Mouse (Mus musculus) macrophage (primary cell): ENCODE data around the gene Klhl23. TPM values are rescaled to one million over a fixed set of nuclear protein-coding genes. Genes with fewer than 3 reads are reported as not detected.
"Not testable (repeated sequence)": the region's sequence is repeated elsewhere in the genome, so short reads cannot be mapped to it uniquely, and the experiment has no call there.

Experiments used
- H3K27ac ChIP-seq: fragments of 350-480 bp; formaldehyde crosslinking; 2 replicates; pipeline ENCODE4 v1.9.0; 2021
- H3K36me3 ChIP-seq: fragments of 350-480 bp; formaldehyde crosslinking; 2 replicates; pipeline ENCODE4 v1.9.0; 2021; ENCODE audit errors: inconsistent target
- H3K4me3 ChIP-seq: fragments of 350-480 bp; formaldehyde crosslinking; 2 replicates; pipeline ENCODE4 v1.9.0; 2021; ENCODE audit errors: inconsistent target
- H3K79me2 ChIP-seq: fragments of 350-480 bp; formaldehyde crosslinking; 2 replicates; pipeline ENCODE4 v1.9.0; 2021; ENCODE audit errors: inconsistent target
- WGBS: methylation state at CpG from one replicate; pipeline ENCODE4 v1.1.7; 2026; ENCODE audit warnings: inconsistent platforms; ENCODE audit not compliant: missing documents; 5-methylcytosine and 5-hydroxymethylcytosine counted together
- polyA plus RNA-seq: library from polyadenylated mRNA; stranded (reverse); fragments of 250-400 nt; gene quantifications from 3 replicates; pipeline ENCODE4 v1.2.4, GENCODE M21; 2018; ENCODE audit warnings: inconsistent platforms
- total RNA-seq, 78 experiments: library from RNA; depleted of rRNA; stranded (reverse); fragments of 250-400 nt; gene quantifications; 1 replicate in 9 of 78; 2 replicates in 24 of 78; 3 replicates in 43 of 78; 4 replicates in 2 of 78; pipeline ENCODE4 v1.2.4; 2018; ENCODE audit warnings: inconsistent platforms in 56 of 78

Gene Klhl23
- total RNA-seq (2018; cell fraction: chromatin; rRNA removed) = 1 to 10 TPM in 6 of 26 experiments, under 1 TPM in 15, not detected in 5; 0.17 to 4.3 (median 0.51) TPM
- 1 to 10 TPM in 2 of 26 experiments, under 1 TPM in 23, not detected in 1; 0.06 to 1.2 (median 0.29) TPM for total RNA-seq (2018; cell fraction: cytosol; rRNA removed)
- total RNA-seq (2018; cell fraction: nucleus; rRNA removed) = 1 to 10 TPM in 4 of 26 experiments, under 1 TPM in 20, not detected in 2; 0.06 to 3.4 (median 0.40) TPM
- polyA plus RNA-seq = 0.16 to 2.4 TPM (median 0.76 TPM) in 3 replicates

- H3K27ac ChIP-seq = no peak within 1 kb of the TSS
These were observed at the start of gene Klhl23 for GRCm38 (mm10) chr2:69821711-69822110. Gene Klhl23 (plus strand): TSS chr2:69821944.

GRCm38 (mm10) chr2:69773331-69773730 is 48.4 kb upstream of the Klhl23 start:
- Histone ChIP-seq H3K27ac (no peak overlapping the region), H3K4me3 (no peak overlapping the region), H3K79me2 (no peaks in the 10 kb centered on the region), H3K36me3 (no peaks in the 10 kb centered on the region)
- 93% methylated on average over 3 of the region's 3 CpGs for WGBS

More at GRCm38 (mm10) chr2:69821711-69822110, at the start of gene Klhl23:
- WGBS = 19% methylated on average over 8 of the region's 8 CpGs
- Histone ChIP-seq H3K79me2 (no peaks in the 10 kb centered on the region), H3K4me3 (peak within 1 kb of the TSS; percentile 31), H3K36me3 (no peaks in the 10 kb centered on the region)

GRCm38 (mm10) chr2:69777985-69778835 is 43.5 kb upstream of the Klhl23 start:
- no peaks in the 10 kb centered on the region for H3K36me3 ChIP-seq
- peak overlapping the region; percentile 62 for H3K27ac ChIP-seq
- no peaks in the 10 kb centered on the region for H3K79me2 ChIP-seq
- WGBS = 12% methylated on average over 7 of the region's 7 CpGs
- H3K4me3 ChIP-seq = peak overlapping the region; percentile 3; the same call in 1 of the 2 replicates

- H3K27ac ChIP-seq = peak overlapping the region; percentile 62; the same call in 1 of the 2 replicates
- no peaks in the 10 kb centered on the region for H3K36me3 ChIP-seq
- no peak overlapping the region for H3K4me3 ChIP-seq
- 61% methylated on average over 5 of the region's 5 CpGs for WGBS
- H3K79me2 ChIP-seq = no peaks in the 10 kb centered on the region
These were observed 42.9 kb upstream of the Klhl23 start for GRCm38 (mm10) chr2:69778836-69779177.

GRCm38 (mm10) chr2:69788974-69789373 is 32.8 kb upstream of the Klhl23 start:
- Histone ChIP-seq H3K27ac (no peak overlapping the region), H3K79me2 (peaks cover 6% of the 10 kb centered on the region; the same call in 1 of the 2 replicates), H3K36me3 (peaks cover 18% of the 10 kb centered on the region), H3K4me3 (peak overlapping the region; percentile 66)
- WGBS = 38% methylated on average over 7 of the region's 9 CpGs

- Histone ChIP-seq H3K36me3 (peaks cover 24% of the 10 kb centered on the region), H3K79me2 (peaks cover 6% of the 10 kb centered on the region; the same call in 1 of the 2 replicates), H3K27ac (peak within 1 kb of the TSS; percentile 19), H3K4me3 (peak within 1 kb of the TSS; percentile 66)
- 1% methylated on average over 48 of the region's 48 CpGs for WGBS
These were observed 32.2 kb upstream of the Klhl23 start, which contains the start of the genes Ccdc173 and Phospho2 for GRCm38 (mm10) chr2:69789429-69790069. Gene Ccdc173 (minus strand): TSS chr2:69789575. Gene Phospho2 (plus strand): TSS chr2:69789623.

- peaks cover 6% of the 10 kb centered on the region; the same call in 1 of the 2 replicates for H3K79me2 ChIP-seq
- H3K27ac ChIP-seq = peak overlapping the region; percentile 19
- peak overlapping the region; percentile 66 for H3K4me3 ChIP-seq
- WGBS = 5% methylated on average over 10 of the region's 10 CpGs
- peaks cover 30% of the 10 kb centered on the region for H3K36me3 ChIP-seq
These were observed 31.5 kb upstream of the Klhl23 start for GRCm38 (mm10) chr2:69790285-69790684.

- 71% methylated on average over 3 of the region's 4 CpGs for WGBS
- Histone ChIP-seq H3K36me3 (peaks cover 34% of the 10 kb centered on the region), H3K4me3 (no peak overlapping the region), H3K27ac (no peak overlapping the region), H3K79me2 (peaks cover 6% of the 10 kb centered on the region; the same call in 1 of the 2 replicates)
These were observed 31.0 kb upstream of the Klhl23 start for GRCm38 (mm10) chr2:69790722-69791121.

- H3K36me3 ChIP-seq = no peaks in the 10 kb centered on the region
- H3K79me2 ChIP-seq = no peaks in the 10 kb centered on the region
- no peak overlapping the region for H3K4me3 ChIP-seq
- 56% methylated on average over 4 of the region's 5 CpGs for whole genome bisulfite sequencing
- H3K27ac ChIP-seq = no peak overlapping the region
These were observed 18.8 kb upstream of the Klhl23 start for GRCm38 (mm10) chr2:69802911-69803312.

- H3K36me3 ChIP-seq = no peaks in the 10 kb centered on the region
- no peak overlapping the region for H3K4me3 ChIP-seq
- 75% methylated on average over 8 of the region's 8 CpGs for WGBS
- no peaks in the 10 kb centered on the region for H3K79me2 ChIP-seq
- H3K27ac ChIP-seq = no peak overlapping the region
These were observed 18.0 kb upstream of the Klhl23 start for GRCm38 (mm10) chr2:69803756-69804155.

- not testable (repeated sequence) for H3K27ac ChIP-seq, H3K4me3 ChIP-seq, H3K79me2 ChIP-seq, H3K36me3 ChIP-seq
- WGBS = 93% methylated on average over 4 of the region's 9 CpGs
These were observed 17.1 kb upstream of the Klhl23 start for GRCm38 (mm10) chr2:69804663-69805062.

- Histone ChIP-seq H3K36me3 (no peaks in the 10 kb centered on the region), H3K4me3 (no peak overlapping the region), H3K79me2 (no peaks in the 10 kb centered on the region), H3K27ac (no peak overlapping the region)
- WGBS = 86% methylated on average over 15 of the region's 15 CpGs
These were observed 11.6 kb upstream of the Klhl23 start for GRCm38 (mm10) chr2:69810169-69810568.

GRCm38 (mm10) chr2:69811349-69811748 is 10.4 kb upstream of the Klhl23 start:
- H3K36me3 ChIP-seq, H3K4me3 ChIP-seq, H3K79me2 ChIP-seq, H3K27ac ChIP-seq: not testable (repeated sequence)
- WGBS = 77% methylated on average over 7 of the region's 7 CpGs

- Histone ChIP-seq H3K79me2 (no peaks in the 10 kb centered on the region), H3K4me3 (no peak overlapping the region), H3K36me3 (no peaks in the 10 kb centered on the region), H3K27ac (no peak overlapping the region)
- 77% methylated on average over 5 of the region's 5 CpGs for WGBS
These were observed 5.2 kb upstream of the Klhl23 start for GRCm38 (mm10) chr2:69816575-69816974.
